In genomic region chr13:8839111-8839510, GRCm38 (mm10) we compare ENCODE assay signal across 12 mouse cellular contexts. TPM values are rescaled to one million over a fixed set of nuclear protein-coding genes. Genes with fewer than 3 reads are reported as not detected.
DNase-seq lines count a peak whose midpoint lies in the region; ATAC-seq and TF ChIP-seq lines count a peak whose summit lies in the region.
"Had no signal": no experiment of that assay in that cellular context is flagged by ENCODE, and none has a peak within 500 bp of the region (broad histone marks: within the 10 kb centered on the region; RNA-seq: fewer than 3 reads in every experiment).

No protein-coding gene starts in this region.

- no peak for ATAC-seq in kidney, embryonic 15.5 days (replicated peaks; ENCODE audit: low FRiP score)
- no peak for ATAC-seq in midbrain, embryonic 13.5 days
- ATAC-seq in midbrain, postnatal 0 days (ENCODE audit: low FRiP score): no peak
- no peak for ATAC-seq in intestine, embryonic 16.5 days
- no peak for ATAC-seq in erythroid progenitor cell, adult 5-6 weeks (replicated peaks; ENCODE audit: low FRiP score, poor library complexity, severe bottlenecking)
- ATAC-seq in hindbrain, embryonic 12.5 days (ENCODE audit: low FRiP score): no peak
- ATAC-seq: CD4-positive, CD25-positive, alpha-beta regulatory T cell, adult 4 months; hindbrain, postnatal 0 days had no signal

- no peaks in the 10 kb centered on the region for H3K27me3 ChIP-seq in kidney, embryonic 15.5 days
- no peaks in the 10 kb centered on the region for H3K27me3 ChIP-seq in midbrain, embryonic 13.5 days
- H3K27me3 ChIP-seq in midbrain, postnatal 0 days (ENCODE audit: insufficient read depth, low read length): no peaks in the 10 kb centered on the region
- no peaks in the 10 kb centered on the region for H3K27me3 ChIP-seq in intestine, embryonic 16.5 days (replicated peaks; ENCODE audit: control insufficient read depth, insufficient read depth, low read length)
- H3K27me3 ChIP-seq in hindbrain, embryonic 12.5 days: no peaks in the 10 kb centered on the region
- H3K27me3 ChIP-seq: megakaryocyte, embryonic 14.5 days had no signal

- no peak overlapping the region for H3K9ac ChIP-seq in kidney, embryonic 15.5 days
- H3K9ac ChIP-seq in midbrain, embryonic 13.5 days (replicated peaks): no peak overlapping the region
- no peak overlapping the region for H3K9ac ChIP-seq in midbrain, postnatal 0 days (replicated peaks; ENCODE audit: low read length, poor library complexity, severe bottlenecking)
- H3K9ac ChIP-seq in intestine, embryonic 16.5 days (ENCODE audit: low read depth, low read length): no peak overlapping the region
- no peak overlapping the region for H3K9ac ChIP-seq in hindbrain, embryonic 12.5 days

- peaks cover 83% of the 10 kb centered on the region for H3K36me3 ChIP-seq in kidney, embryonic 15.5 days
- H3K36me3 ChIP-seq in midbrain, embryonic 13.5 days: peaks cover 85% of the 10 kb centered on the region
- H3K36me3 ChIP-seq in midbrain, postnatal 0 days (ENCODE audit: insufficient read depth, low read length): peaks cover 52% of the 10 kb centered on the region
- 0 out of 2 replicates have a peak, but pooled peaks cover 8% of the 10 kb centered on the region for H3K36me3 ChIP-seq in intestine, embryonic 16.5 days (ENCODE audit: control insufficient read depth, insufficient read depth, low read length)
- H3K36me3 ChIP-seq in hindbrain, embryonic 12.5 days: peaks cover 66% of the 10 kb centered on the region

- TF ChIP-seq CTCF in midbrain, postnatal 0 days (IDR thresholded peaks at IDR 0.05): no peak

- no peak overlapping the region for H3K4me3 ChIP-seq in kidney, embryonic 15.5 days (replicated peaks)
- H3K4me3 ChIP-seq in midbrain, embryonic 13.5 days (replicated peaks): no peak overlapping the region
- H3K4me3 ChIP-seq in midbrain, postnatal 0 days (ENCODE audit: low read depth, low read length): no peak overlapping the region
- H3K4me3 ChIP-seq in intestine, embryonic 16.5 days (ENCODE audit: low read length): no peak overlapping the region
- no peak overlapping the region for H3K4me3 ChIP-seq in hindbrain, embryonic 12.5 days
- H3K4me3 ChIP-seq: megakaryocyte, embryonic 14.5 days had no signal

- no peak overlapping the region for H3K4me2 ChIP-seq in kidney, embryonic 15.5 days
- H3K4me2 ChIP-seq in midbrain, embryonic 13.5 days (replicated peaks): no peak overlapping the region
- H3K4me2 ChIP-seq in midbrain, postnatal 0 days (ENCODE audit: low read depth, low read length, poor library complexity, severe bottlenecking): no peak overlapping the region
- no peak overlapping the region for H3K4me2 ChIP-seq in intestine, embryonic 16.5 days (ENCODE audit: low read depth, low read length)
- no peak overlapping the region for H3K4me2 ChIP-seq in hindbrain, embryonic 12.5 days (replicated peaks)

- H3K9me3 ChIP-seq in kidney, embryonic 15.5 days (replicated peaks): no peaks in the 10 kb centered on the region
- no peaks in the 10 kb centered on the region for H3K9me3 ChIP-seq in midbrain, embryonic 13.5 days
- H3K9me3 ChIP-seq in midbrain, postnatal 0 days (ENCODE audit: low read length): no peaks in the 10 kb centered on the region
- no peaks in the 10 kb centered on the region for H3K9me3 ChIP-seq in intestine, embryonic 16.5 days (ENCODE audit: control insufficient read depth, low read length)
- H3K9me3 ChIP-seq in hindbrain, embryonic 12.5 days (replicated peaks): no peaks in the 10 kb centered on the region
- H3K9me3 ChIP-seq: megakaryocyte, embryonic 14.5 days had no signal

- H3K4me1 ChIP-seq in kidney, embryonic 15.5 days: no peaks in the 10 kb centered on the region
- H3K4me1 ChIP-seq in midbrain, embryonic 13.5 days (replicated peaks): no peaks in the 10 kb centered on the region
- no peaks in the 10 kb centered on the region for H3K4me1 ChIP-seq in midbrain, postnatal 0 days (ENCODE audit: insufficient read depth, low read length)
- no peaks in the 10 kb centered on the region for H3K4me1 ChIP-seq in intestine, embryonic 16.5 days (ENCODE audit: control insufficient read depth, insufficient read depth, low read length)
- H3K4me1 ChIP-seq in hindbrain, embryonic 12.5 days: no peaks in the 10 kb centered on the region

- peak overlapping the region; percentile 61; the same call in 1 of the 2 replicates for H3K27ac ChIP-seq in kidney, embryonic 15.5 days
- peak overlapping the region; percentile 32; the same call in 1 of the 2 replicates for H3K27ac ChIP-seq in midbrain, embryonic 13.5 days
- H3K27ac ChIP-seq in midbrain, postnatal 0 days (ENCODE audit: low read depth, low read length): no peak overlapping the region
- 0 out of 2 replicates have a peak overlapping the region, but pooled peaks have one; percentile 20 for H3K27ac ChIP-seq in intestine, embryonic 16.5 days (ENCODE audit: low read length)
- no peak overlapping the region for H3K27ac ChIP-seq in hindbrain, embryonic 12.5 days
- H3K27ac ChIP-seq: hindbrain, postnatal 0 days had no signal

- 89% methylated on average over 10 of the region's 10 CpGs for WGBS in kidney, embryonic 15.5 days
- WGBS in midbrain, embryonic 13.5 days: 91% methylated on average over 10 of the region's 10 CpGs
- WGBS in midbrain, postnatal 0 days: 93% methylated on average over 10 of the region's 10 CpGs
- 83% methylated on average over 10 of the region's 10 CpGs for WGBS in intestine, embryonic 16.5 days
- 94% methylated on average over 10 of the region's 10 CpGs for WGBS in hindbrain, embryonic 12.5 days

- no peak for DNase-seq in kidney, adult 8-10 months
- DNase-seq in midbrain, postnatal 0 days (ENCODE audit: low spot score): no peak
- DNase-seq: adrenal gland, postnatal 14 days; cerebellum, postnatal 25 days had no signal

RNA-seq across cellular contexts. Expression of gene Wdr37, which starts 32.6 kb away (rescaled TPM):
- polyA plus RNA-seq in kidney, embryonic 15.5 days (2015; fragmentation: Nextera tagmentation; extraction: Ambion mirVana): 19.3 and 20.8 TPM in 2 replicates
- 56.6 and 58.0 TPM in 2 replicates for polyA plus RNA-seq in midbrain, embryonic 13.5 days (2015; fragmentation: Nextera tagmentation; extraction: Ambion mirVana)
- 60.1 and 79.5 TPM in 2 replicates for total RNA-seq in midbrain, postnatal 0 days (2014; rRNA removed)
- polyA plus RNA-seq in midbrain, postnatal 0 days (2015; fragmentation: Nextera tagmentation; extraction: Ambion mirVana): 39.3 and 40.7 TPM in 2 replicates
- polyA plus RNA-seq in intestine, embryonic 16.5 days (2015; fragmentation: Nextera tagmentation; extraction: Ambion mirVana): 13.3 and 13.6 TPM in 2 replicates
- total RNA-seq in erythroid progenitor cell, adult 5-6 weeks (2015; ENCODE audit: low replicate concordance): 42.5 and 62.9 TPM in 2 replicates
- total RNA-seq in erythroid progenitor cell, adult 5-6 weeks (2017; ENCODE audit: low replicate concordance): 36.3 and 43.9 TPM in 2 replicates
- 56.7 and 62.9 TPM in 2 replicates for polyA plus RNA-seq in hindbrain, embryonic 12.5 days (2016; fragmentation: Nextera tagmentation; extraction: Ambion mirVana)

RNA-seq across cellular contexts. Expression of gene Idi1, which starts 46.2 kb away (rescaled TPM):
- polyA plus RNA-seq in kidney, embryonic 15.5 days (2015; fragmentation: Nextera tagmentation; extraction: Ambion mirVana): 67.8 and 73.0 TPM in 2 replicates
- 98.9 and 109 TPM in 2 replicates for polyA plus RNA-seq in midbrain, embryonic 13.5 days (2015; fragmentation: Nextera tagmentation; extraction: Ambion mirVana)
- 39.2 and 42.6 TPM in 2 replicates for total RNA-seq in midbrain, postnatal 0 days (2014; rRNA removed)
- 60.4 and 65.2 TPM in 2 replicates for polyA plus RNA-seq in midbrain, postnatal 0 days (2015; fragmentation: Nextera tagmentation; extraction: Ambion mirVana)
- 128 and 130 TPM in 2 replicates for polyA plus RNA-seq in intestine, embryonic 16.5 days (2015; fragmentation: Nextera tagmentation; extraction: Ambion mirVana)
- 16.3 and 21.3 TPM in 2 replicates for total RNA-seq in erythroid progenitor cell, adult 5-6 weeks (2015; ENCODE audit: low replicate concordance)
- 11.0 and 25.8 TPM in 2 replicates for total RNA-seq in erythroid progenitor cell, adult 5-6 weeks (2017; ENCODE audit: low replicate concordance)
- 104 and 109 TPM in 2 replicates for polyA plus RNA-seq in hindbrain, embryonic 12.5 days (2016; fragmentation: Nextera tagmentation; extraction: Ambion mirVana)

Comparison
In these comparisons a context has a peak if more than half of its experiments do, and no peak if none do; other contexts are left out.
1. H3K27ac ChIP-seq: peak in kidney, embryonic 15.5 days (single experiment), midbrain, embryonic 13.5 days (single experiment) and intestine, embryonic 16.5 days (single experiment); none in midbrain, postnatal 0 days (single experiment) and hindbrain, embryonic 12.5 days (single experiment).